8 mouse cellular contexts compared by ENCODE assay signal in the genomic region with DNA sequence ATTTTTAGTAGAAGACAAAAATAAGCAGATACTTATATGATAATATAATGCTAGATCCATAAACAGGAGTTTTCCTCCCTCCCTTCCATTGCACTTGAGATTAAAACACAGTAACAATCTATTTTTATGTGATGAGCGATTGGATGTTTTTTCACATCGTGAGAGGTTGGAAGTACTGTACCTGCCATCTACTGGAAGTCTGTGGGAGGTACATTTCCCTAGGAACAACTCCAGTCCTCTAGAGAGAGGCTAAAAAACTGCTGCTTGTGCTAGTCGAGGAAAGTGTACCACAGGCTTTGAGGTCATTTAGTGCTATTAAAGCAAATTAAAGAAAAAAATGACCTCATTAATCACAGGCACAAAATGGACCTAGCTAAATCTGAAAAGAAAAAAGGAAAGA. TPM values are rescaled to one million over a fixed set of nuclear protein-coding genes. Genes with fewer than 3 reads are reported as not detected.
DNase-seq lines count a peak whose midpoint lies in the region; ATAC-seq lines count a peak whose summit lies in the region.

No protein-coding gene starts in this region.

- no peaks in the 10 kb centered on the region for H3K9me3 ChIP-seq in heart, embryonic 10.5 days
- no peaks in the 10 kb centered on the region for H3K9me3 ChIP-seq in embryonic facial prominence, embryonic 14.5 days (ENCODE audit: control insufficient read depth, low read length)

- DNase-seq in heart, adult 8-10 months (ENCODE audit: low spot score): peak; percentile 22
- no peak for DNase-seq in heart, embryonic 10.5 days (ENCODE audit: low spot score)
- DNase-seq in NIH3T3 (ENCODE audit: low read depth): peak; percentile 76
- peak; percentile 67 for DNase-seq in embryonic facial prominence, embryonic 14.5 days (ENCODE audit: low spot score)
- DNase-seq in layer of hippocampus, adult 9-10 months (ENCODE audit: low spot score): peak; percentile 36
- DNase-seq in retina, postnatal 7 days (ENCODE audit: low read depth, low spot score): peak; percentile 41
- no peak for DNase-seq in urinary bladder, adult 2 months (ENCODE audit: low spot score)

- no peak overlapping the region for H3K4me3 ChIP-seq in heart, embryonic 10.5 days
- H3K4me3 ChIP-seq in embryonic facial prominence, embryonic 14.5 days (ENCODE audit: low read depth, low read length): no peak overlapping the region

- no peak overlapping the region for H3K4me2 ChIP-seq in embryonic facial prominence, embryonic 14.5 days (ENCODE audit: low read depth, low read length)

- no peaks in the 10 kb centered on the region for H3K36me3 ChIP-seq in heart, embryonic 10.5 days
- H3K36me3 ChIP-seq in embryonic facial prominence, embryonic 14.5 days (ENCODE audit: control insufficient read depth, insufficient read depth, low read length): no peaks in the 10 kb centered on the region

- 5% methylated on average over 3 of the region's 3 CpGs for WGBS in heart, embryonic 10.5 days
- WGBS in embryonic facial prominence, embryonic 14.5 days: 10% methylated on average over 3 of the region's 3 CpGs

- ATAC-seq in embryonic facial prominence, embryonic 14.5 days (ENCODE audit: low read depth): peak; percentile 44; the same call in 1 of the 2 replicates
- no peak for ATAC-seq in megakaryocyte, adult 5-6 weeks (ENCODE audit: poor library complexity, severe bottlenecking)

- H3K4me1 ChIP-seq in heart, embryonic 10.5 days: no peaks in the 10 kb centered on the region
- H3K4me1 ChIP-seq in embryonic facial prominence, embryonic 14.5 days (ENCODE audit: control insufficient read depth, insufficient read depth, low read length): no peaks in the 10 kb centered on the region

- H3K9ac ChIP-seq in embryonic facial prominence, embryonic 14.5 days (ENCODE audit: low read depth, low read length): no peak overlapping the region

- H3K27me3 ChIP-seq in heart, embryonic 10.5 days (ENCODE audit: insufficient read depth, poor library complexity, severe bottlenecking): no peaks in the 10 kb centered on the region
- H3K27me3 ChIP-seq in embryonic facial prominence, embryonic 14.5 days (replicated peaks; ENCODE audit: control insufficient read depth, insufficient read depth, low read length): no peaks in the 10 kb centered on the region

- H3K27ac ChIP-seq in heart, embryonic 10.5 days: no peak overlapping the region
- no peak overlapping the region for H3K27ac ChIP-seq in embryonic facial prominence, embryonic 14.5 days (replicated peaks; ENCODE audit: low read depth, low read length)

RNA-seq across cellular contexts. Expression of a gene that starts 48.6 kb away (rescaled TPM):
- total RNA-seq in heart, adult 8-10 months (2022): 1 to 10 TPM; 4.9 to 6.4 (median 6.1) TPM
- polyA plus RNA-seq in heart, embryonic 10.5 days (2016; fragmentation: Nextera tagmentation; extraction: Ambion mirVana): 6.5 and 7.3 TPM in 2 replicates
- polyA plus RNA-seq in embryonic facial prominence, embryonic 14.5 days (2014; fragmentation: Nextera tagmentation; extraction: Ambion mirVana): 5.9 and 6.7 TPM in 2 replicates
- 3.6 and 3.8 TPM in 2 replicates for polyA plus RNA-seq in urinary bladder, adult 2 months (2012; rRNA removed)
- total RNA-seq in megakaryocyte, adult 5-6 weeks (2015): not detected in 2 replicates
- total RNA-seq in megakaryocyte, adult 5-6 weeks (2017): not detected in 2 replicates

Comparison
In these comparisons a context has a peak if more than half of its experiments do, and no peak if none do; other contexts are left out.
1. DNase-seq: peak in heart, adult 8-10 months (single experiment), NIH3T3 (single experiment), embryonic facial prominence, embryonic 14.5 days (single experiment), layer of hippocampus, adult 9-10 months (single experiment) and retina, postnatal 7 days (single experiment); none in heart, embryonic 10.5 days (single experiment) and urinary bladder, adult 2 months (single experiment).